Mouse (Mus musculus): ENCODE results near the gene Rnf167. TPM values are rescaled to one million over a fixed set of nuclear protein-coding genes. Genes with fewer than 3 reads are reported as not detected.

Rnf167 gene
- polyA plus RNA-seq, 1 experiment from 2014 or later, result 118 TPM

DNA sequence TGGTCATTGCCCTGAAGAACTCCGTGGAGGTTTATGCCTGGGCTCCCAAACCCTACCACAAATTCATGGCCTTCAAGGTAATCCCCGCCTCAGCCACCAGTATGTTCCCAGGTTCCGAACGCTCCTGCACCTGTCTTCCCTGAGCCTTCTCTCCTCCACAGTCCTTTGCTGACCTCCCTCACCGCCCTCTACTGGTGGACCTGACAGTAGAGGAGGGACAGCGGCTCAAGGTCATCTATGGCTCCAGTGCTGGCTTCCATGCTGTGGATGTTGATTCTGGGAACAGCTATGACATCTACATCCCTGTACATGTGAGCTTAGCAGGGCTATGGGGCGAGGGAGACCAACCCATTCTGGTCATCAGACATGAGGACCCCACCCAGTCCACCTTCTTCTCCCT lies 34.5 kb upstream of the Rnf167 start:
- no peak overlapping the region for H3K9ac ChIP-seq (replicated peaks; ENCODE audit: low read depth, low read length)
- no peaks in the 10 kb centered on the region for H3K9me3 ChIP-seq (ENCODE audit: control insufficient read depth, low read depth, low read length)
- 74% methylated on average over 7 of the region's 7 CpGs for WGBS
- H3K27ac ChIP-seq (ENCODE audit: low read length), result no peak overlapping the region
- no peak overlapping the region for H3K4me2 ChIP-seq (replicated peaks; ENCODE audit: low read depth, low read length)
- no peaks in the 10 kb centered on the region for H3K27me3 ChIP-seq (ENCODE audit: control insufficient read depth, insufficient read depth, low read length)
- peaks cover 4% of the 10 kb centered on the region; the same call in 1 of the 2 replicates for H3K4me1 ChIP-seq (ENCODE audit: control insufficient read depth, insufficient read depth, low read length)
- H3K36me3 ChIP-seq (ENCODE audit: control insufficient read depth, insufficient read depth, low read length), result peaks cover 37% of the 10 kb centered on the region
- no peak overlapping the region for H3K4me3 ChIP-seq (ENCODE audit: low read depth, low read length)
- no peak for ATAC-seq (ENCODE audit: insufficient number of reproducible peaks, insufficient read depth, low FRiP score, low read depth)

GRCm38 (mm10) chr11:70615074-70615473 lies 32.0 kb upstream of the Rnf167 start:
- Histone ChIP-seq H3K9me3 (ENCODE audit: control insufficient read depth, low read depth, low read length) (no peaks in the 10 kb centered on the region), H3K4me2 (replicated peaks; ENCODE audit: low read depth, low read length) (peak overlapping the region; percentile 87), H3K27ac (ENCODE audit: low read length) (peak overlapping the region; percentile 35; the same call in 1 of the 2 replicates), H3K36me3 (ENCODE audit: control insufficient read depth, insufficient read depth, low read length) (peaks cover 21% of the 10 kb centered on the region), H3K4me3 (ENCODE audit: low read depth, low read length) (peak overlapping the region; percentile 25), H3K9ac (replicated peaks; ENCODE audit: low read depth, low read length) (peak overlapping the region; percentile 45; the same call in 1 of the 2 replicates), H3K4me1 (ENCODE audit: control insufficient read depth, insufficient read depth, low read length) (peaks cover 4% of the 10 kb centered on the region; the same call in 1 of the 2 replicates), H3K27me3 (ENCODE audit: control insufficient read depth, insufficient read depth, low read length) (no peaks in the 10 kb centered on the region)
- ATAC-seq (ENCODE audit: insufficient number of reproducible peaks, insufficient read depth, low FRiP score, low read depth), result peak; percentile 92
- under 1% methylated on average over 17 of the region's 17 CpGs for WGBS

GRCm38 (mm10) chr11:70615516-70616093 lies 31.4 kb upstream of the Rnf167 start, which contains the start of gene 4930544D05Rik:
TSS of gene 4930544D05Rik (plus strand) at chr11:70615848.
- H3K9me3 ChIP-seq (ENCODE audit: control insufficient read depth, low read depth, low read length), result no peaks in the 10 kb centered on the region
- H3K27ac ChIP-seq (ENCODE audit: low read length), result peak within 1 kb of the TSS; percentile 35; the same call in 1 of the 2 replicates
- peak within 1 kb of the TSS; percentile 45; the same call in 1 of the 2 replicates for H3K9ac ChIP-seq (replicated peaks; ENCODE audit: low read depth, low read length)
- H3K36me3 ChIP-seq (ENCODE audit: control insufficient read depth, insufficient read depth, low read length), result peaks cover 18% of the 10 kb centered on the region
- peak within 1 kb of the TSS; percentile 25 for H3K4me3 ChIP-seq (ENCODE audit: low read depth, low read length)
- no peak for ATAC-seq (ENCODE audit: insufficient number of reproducible peaks, insufficient read depth, low FRiP score, low read depth)
- 14% methylated on average over 21 of the region's 21 CpGs for WGBS
- peaks cover 4% of the 10 kb centered on the region; the same call in 1 of the 2 replicates for H3K4me1 ChIP-seq (ENCODE audit: control insufficient read depth, insufficient read depth, low read length)
- no peaks in the 10 kb centered on the region for H3K27me3 ChIP-seq (ENCODE audit: control insufficient read depth, insufficient read depth, low read length)
- peak within 1 kb of the TSS; percentile 87 for H3K4me2 ChIP-seq (replicated peaks; ENCODE audit: low read depth, low read length)

GRCm38 (mm10) chr11:70619101-70619500 lies 27.9 kb upstream of the Rnf167 start, which contains the start of gene Chrne:
TSS of gene Chrne (minus strand) at chr11:70619216.
- H3K27me3 ChIP-seq (ENCODE audit: control insufficient read depth, insufficient read depth, low read length), result no peaks in the 10 kb centered on the region
- no peak within 1 kb of the TSS for H3K4me2 ChIP-seq (replicated peaks; ENCODE audit: low read depth, low read length)
- no peaks in the 10 kb centered on the region for H3K9me3 ChIP-seq (ENCODE audit: control insufficient read depth, low read depth, low read length)
- H3K9ac ChIP-seq (replicated peaks; ENCODE audit: low read depth, low read length), result no peak within 1 kb of the TSS
- H3K4me3 ChIP-seq (ENCODE audit: low read depth, low read length), result no peak within 1 kb of the TSS
- H3K27ac ChIP-seq (ENCODE audit: low read length), result no peak within 1 kb of the TSS
- H3K4me1 ChIP-seq (ENCODE audit: control insufficient read depth, insufficient read depth, low read length), result peaks cover 4% of the 10 kb centered on the region; the same call in 1 of the 2 replicates
- 37% methylated on average over 1 of the region's 1 CpGs for WGBS
- no peaks in the 10 kb centered on the region for H3K36me3 ChIP-seq (ENCODE audit: control insufficient read depth, insufficient read depth, low read length)
- ATAC-seq (ENCODE audit: insufficient number of reproducible peaks, insufficient read depth, low FRiP score, low read depth), result no peak

GRCm38 (mm10) chr11:70621972-70622814 lies 24.8 kb upstream of the Rnf167 start:
- Histone ChIP-seq H3K4me1 (ENCODE audit: control insufficient read depth, insufficient read depth, low read length) (no peaks in the 10 kb centered on the region), H3K9ac (replicated peaks; ENCODE audit: low read depth, low read length) (no peak overlapping the region), H3K4me2 (replicated peaks; ENCODE audit: low read depth, low read length) (no peak overlapping the region), H3K27ac (ENCODE audit: low read length) (no peak overlapping the region), H3K36me3 (ENCODE audit: control insufficient read depth, insufficient read depth, low read length) (no peaks in the 10 kb centered on the region), H3K4me3 (ENCODE audit: low read depth, low read length) (no peak overlapping the region), H3K27me3 (ENCODE audit: control insufficient read depth, insufficient read depth, low read length) (no peaks in the 10 kb centered on the region), H3K9me3 (ENCODE audit: control insufficient read depth, low read depth, low read length) (no peaks in the 10 kb centered on the region)
- no peak; the same call in 1 of the 2 replicates for ATAC-seq (ENCODE audit: insufficient number of reproducible peaks, insufficient read depth, low FRiP score, low read depth)
- 35% methylated on average over 7 of the region's 7 CpGs for WGBS

DNA sequence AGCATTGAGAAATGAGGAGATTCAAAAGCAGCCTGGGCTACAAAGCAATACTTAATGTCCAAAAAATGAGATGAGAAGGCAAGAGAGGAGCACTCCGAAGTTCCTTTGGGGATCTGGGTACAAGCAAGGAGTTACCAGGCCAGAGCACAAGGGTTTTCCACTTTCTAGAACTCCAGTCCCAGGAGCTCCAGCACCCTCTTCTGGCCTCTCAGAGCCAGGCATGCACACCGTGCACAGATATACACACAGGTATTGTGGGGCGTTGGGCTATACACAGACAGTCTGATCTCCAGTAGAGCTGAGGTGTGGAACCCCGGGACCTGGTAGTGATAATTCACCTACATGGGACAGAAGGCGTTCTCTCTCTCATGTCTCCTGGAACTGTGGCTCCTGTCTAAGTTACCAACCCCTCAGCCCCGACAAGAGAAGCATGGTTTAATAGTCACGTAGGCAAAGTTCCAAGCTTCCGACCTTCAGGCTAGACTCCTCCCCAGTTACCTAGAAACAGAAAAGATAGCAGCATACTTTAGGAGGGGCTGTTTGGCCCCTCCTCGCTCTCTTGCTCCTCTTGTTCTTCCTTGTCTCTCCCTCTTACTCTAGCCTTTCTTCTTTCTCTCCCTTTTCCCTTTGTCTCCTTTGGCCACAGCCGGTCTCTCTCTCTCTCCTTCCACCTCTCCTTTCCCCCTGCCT lies 23.8 kb upstream of the Rnf167 start:
- ATAC-seq (ENCODE audit: insufficient number of reproducible peaks, insufficient read depth, low FRiP score, low read depth), result 0 out of 2 replicates have a peak, but pooled peaks have one; percentile 23
- no peaks in the 10 kb centered on the region for H3K9me3 ChIP-seq (ENCODE audit: control insufficient read depth, low read depth, low read length)
- no peak overlapping the region for H3K4me3 ChIP-seq (ENCODE audit: low read depth, low read length)
- H3K27me3 ChIP-seq (ENCODE audit: control insufficient read depth, insufficient read depth, low read length), result no peaks in the 10 kb centered on the region
- no peak overlapping the region for H3K4me2 ChIP-seq (replicated peaks; ENCODE audit: low read depth, low read length)
- no peak overlapping the region for H3K27ac ChIP-seq (ENCODE audit: low read length)
- no peaks in the 10 kb centered on the region for H3K4me1 ChIP-seq (ENCODE audit: control insufficient read depth, insufficient read depth, low read length)
- WGBS, result 72% methylated on average over 10 of the region's 10 CpGs
- H3K36me3 ChIP-seq (ENCODE audit: control insufficient read depth, insufficient read depth, low read length), result no peaks in the 10 kb centered on the region
- no peak overlapping the region for H3K9ac ChIP-seq (replicated peaks; ENCODE audit: low read depth, low read length)

- Histone ChIP-seq H3K9me3 (ENCODE audit: control insufficient read depth, low read depth, low read length) (no peaks in the 10 kb centered on the region), H3K4me2 (replicated peaks; ENCODE audit: low read depth, low read length) (no peak overlapping the region), H3K36me3 (ENCODE audit: control insufficient read depth, insufficient read depth, low read length) (no peaks in the 10 kb centered on the region), H3K27me3 (ENCODE audit: control insufficient read depth, insufficient read depth, low read length) (no peaks in the 10 kb centered on the region), H3K27ac (ENCODE audit: low read length) (no peak overlapping the region), H3K4me3 (ENCODE audit: low read depth, low read length) (no peak overlapping the region), H3K4me1 (ENCODE audit: control insufficient read depth, insufficient read depth, low read length) (no peaks in the 10 kb centered on the region), H3K9ac (replicated peaks; ENCODE audit: low read depth, low read length) (no peak overlapping the region)
- 40% methylated on average over 4 of the region's 4 CpGs for WGBS
- ATAC-seq (ENCODE audit: insufficient number of reproducible peaks, insufficient read depth, low FRiP score, low read depth), result no peak
Observed at GRCm38 (mm10) chr11:70625473-70625872, 21.6 kb upstream of the Rnf167 start.

GRCm38 (mm10) chr11:70626877-70627276 lies 20.2 kb upstream of the Rnf167 start:
- no peak overlapping the region for H3K4me3 ChIP-seq (ENCODE audit: low read depth, low read length)
- no peak for ATAC-seq (ENCODE audit: insufficient number of reproducible peaks, insufficient read depth, low FRiP score, low read depth)
- no peaks in the 10 kb centered on the region for H3K4me1 ChIP-seq (ENCODE audit: control insufficient read depth, insufficient read depth, low read length)
- H3K9ac ChIP-seq (replicated peaks; ENCODE audit: low read depth, low read length), result no peak overlapping the region
- H3K36me3 ChIP-seq (ENCODE audit: control insufficient read depth, insufficient read depth, low read length), result no peaks in the 10 kb centered on the region
- no peak overlapping the region for H3K4me2 ChIP-seq (replicated peaks; ENCODE audit: low read depth, low read length)
- WGBS, result 58% methylated on average over 4 of the region's 4 CpGs
- no peaks in the 10 kb centered on the region for H3K9me3 ChIP-seq (ENCODE audit: control insufficient read depth, low read depth, low read length)
- H3K27ac ChIP-seq (ENCODE audit: low read length), result no peak overlapping the region
- no peaks in the 10 kb centered on the region for H3K27me3 ChIP-seq (ENCODE audit: control insufficient read depth, insufficient read depth, low read length)

Data from stomach, embryonic 14.5 days (tissue).